Mouse (Mus musculus) heart, embryonic 13.5 days (tissue): Measurements from ENCODE around the gene Olfr568. TPM values are rescaled to one million over a fixed set of nuclear protein-coding genes. Genes with fewer than 3 reads are reported as not detected.

ENCODE experiments used
- polyA plus RNA-seq: library from polyadenylated mRNA; unstranded; fragments of >200 nt; fragmentation: Nextera tagmentation; extraction: Ambion mirVana; gene quantifications from 2 replicates; pipeline ENCODE4 v1.2.1, GENCODE M21; 2015

Gene Olfr568
- polyA plus RNA-seq, 1 experiment from 2014 or later, result not detected

Other genes with a start within 250 kb of the Olfr568 start
- gene Olfr554, start 238.7 kb upstream of the Olfr568 start, polyA plus RNA-seq, result not detected in 2 replicates
- not detected in 2 replicates for gene Olfr555, start 218.3 kb upstream of the Olfr568 start, polyA plus RNA-seq
- not detected in 2 replicates for gene Olfr556, start 212.2 kb upstream of the Olfr568 start, polyA plus RNA-seq
- 11.3 and 12.1 TPM in 2 replicates for gene Trim68, start 189.8 kb upstream of the Olfr568 start, polyA plus RNA-seq
- gene Olfr557, start 181.2 kb upstream of the Olfr568 start, polyA plus RNA-seq, result not detected in 2 replicates
- gene Olfr558, start 174.9 kb upstream of the Olfr568 start, polyA plus RNA-seq, result 0.05 TPM in 1 of 2 replicates, not detected in the other
- gene Olfr33, start 158.1 kb upstream of the Olfr568 start, polyA plus RNA-seq, result not detected in 2 replicates
- not detected in 2 replicates for gene Olfr559, start 149.6 kb upstream of the Olfr568 start, polyA plus RNA-seq
- gene Olfr560, start 117.8 kb upstream of the Olfr568 start, polyA plus RNA-seq, result not detected in 2 replicates
- 0.16 TPM in 1 of 2 replicates, not detected in the other for gene Olfr78, start 117.7 kb upstream of the Olfr568 start, polyA plus RNA-seq
- not detected in 2 replicates for gene Olfr561, start 105.9 kb upstream of the Olfr568 start, polyA plus RNA-seq
- not detected in 2 replicates for gene Olfr564, start 73.6 kb upstream of the Olfr568 start, polyA plus RNA-seq
- not detected in 2 replicates for gene Olfr566, start 18.4 kb upstream of the Olfr568 start, polyA plus RNA-seq
- gene Olfr569, start 13.8 kb downstream of the Olfr568 start, polyA plus RNA-seq, result not detected in 2 replicates
- gene Olfr570, start 17.5 kb downstream of the Olfr568 start, polyA plus RNA-seq, result not detected in 2 replicates
- gene Olfr571, start 40.4 kb downstream of the Olfr568 start, polyA plus RNA-seq, result not detected in 2 replicates
- not detected in 2 replicates for gene Olfr572, start 47.3 kb downstream of the Olfr568 start, polyA plus RNA-seq
- not detected in 2 replicates for gene Olfr573-ps1, start 65.5 kb downstream of the Olfr568 start, polyA plus RNA-seq
- not detected in 2 replicates for gene Olfr574, start 71.3 kb downstream of the Olfr568 start, polyA plus RNA-seq
- gene Olfr575, start 81.7 kb downstream of the Olfr568 start, polyA plus RNA-seq, result not detected in 2 replicates
- gene Olfr576, start 85.5 kb downstream of the Olfr568 start, polyA plus RNA-seq, result not detected in 2 replicates
- gene Olfr577, start 98.8 kb downstream of the Olfr568 start, polyA plus RNA-seq, result not detected in 2 replicates
- not detected in 2 replicates for gene Olfr578, start 112.2 kb downstream of the Olfr568 start, polyA plus RNA-seq
- gene Olfr582, start 160.9 kb downstream of the Olfr568 start, polyA plus RNA-seq, result not detected in 2 replicates
- not detected in 2 replicates for gene Olfr583, start 174.2 kb downstream of the Olfr568 start, polyA plus RNA-seq
- not detected in 2 replicates for gene Olfr584, start 204.8 kb downstream of the Olfr568 start, polyA plus RNA-seq
- not detected in 2 replicates for gene Olfr585, start 220.6 kb downstream of the Olfr568 start, polyA plus RNA-seq
- gene Olfr586, start 248.5 kb downstream of the Olfr568 start, polyA plus RNA-seq, result not detected in 2 replicates